Mouse (Mus musculus): Measurements from ENCODE around the gene Ssbp1. TPM values are rescaled to one million over a fixed set of nuclear protein-coding genes. Genes with fewer than 3 reads are reported as not detected.

The Ssbp1 gene
- 57.1 and 69.2 TPM in 2 replicates for total RNA-seq (2021)
- long read RNA-seq, full-length matches to known transcripts: 62 of 107 reads
- long read RNA-seq, partial matches to known transcripts: 40 of 107 reads
- long read RNA-seq, other reads (novel, unspliced or antisense): 5 of 107 reads

GRCm38 (mm10) chr6:40470916-40471719 lies at the start of gene Ssbp1:
Gene Ssbp1, plus strand, starts transcription at chr6:40471352.
- DNase-seq: peak; percentile 89

GRCm38 (mm10) chr6:40423013-40423412 lies 48.1 kb upstream of the Ssbp1 start:
- no peak for DNase-seq

- peak; percentile 18 for DNase-seq
Observed at GRCm38 (mm10) chr6:40423774-40424173, 47.4 kb upstream of the Ssbp1 start.

- no peak for DNase-seq
Observed at GRCm38 (mm10) chr6:40427441-40427840, 43.7 kb upstream of the Ssbp1 start.

- no peak for DNase-seq
Observed at GRCm38 (mm10) chr6:40428696-40429095, 42.5 kb upstream of the Ssbp1 start.

- no peak for DNase-seq
Observed at GRCm38 (mm10) chr6:40429521-40429931, 41.6 kb upstream of the Ssbp1 start.

- no peak for DNase-seq
Observed at GRCm38 (mm10) chr6:40430251-40430650, 40.9 kb upstream of the Ssbp1 start.

GRCm38 (mm10) chr6:40430878-40431277 lies 40.3 kb upstream of the Ssbp1 start:
- DNase-seq: no peak

- peak; percentile 18 for DNase-seq
Observed at GRCm38 (mm10) chr6:40431356-40431755, 39.8 kb upstream of the Ssbp1 start.

GRCm38 (mm10) chr6:40431812-40432211 lies 39.3 kb upstream of the Ssbp1 start:
- DNase-seq: no peak

GRCm38 (mm10) chr6:40432346-40433275 lies 38.5 kb upstream of the Ssbp1 start:
- no peak for DNase-seq

GRCm38 (mm10) chr6:40434697-40435096 lies 36.5 kb upstream of the Ssbp1 start:
- no peak for DNase-seq

GRCm38 (mm10) chr6:40435151-40436046 lies 35.8 kb upstream of the Ssbp1 start:
- peak; percentile 65 for DNase-seq

GRCm38 (mm10) chr6:40436047-40436483 lies 35.1 kb upstream of the Ssbp1 start, which contains the start of gene E330009J07Rik:
Gene E330009J07Rik, minus strand, starts transcription at chr6:40436135.
- DNase-seq: peak; percentile 90

GRCm38 (mm10) chr6:40438936-40439335 lies 32.2 kb upstream of the Ssbp1 start, which contains the start of gene Wee2:
Gene Wee2, plus strand, starts transcription at chr6:40439088.
- no peak for DNase-seq

GRCm38 (mm10) chr6:40439731-40440130 lies 31.4 kb upstream of the Ssbp1 start:
- DNase-seq: no peak

GRCm38 (mm10) chr6:40441276-40441675 lies 29.9 kb upstream of the Ssbp1 start:
- DNase-seq: no peak

GRCm38 (mm10) chr6:40441755-40442154 lies 29.4 kb upstream of the Ssbp1 start:
- no peak for DNase-seq

- no peak for DNase-seq
Observed at GRCm38 (mm10) chr6:40443281-40443928, 27.7 kb upstream of the Ssbp1 start.

GRCm38 (mm10) chr6:40448626-40449025 lies 22.5 kb upstream of the Ssbp1 start:
- no peak for DNase-seq
